Mouse (Mus musculus) CD4-positive helper T cell, adult 2 months (primary cell): ENCODE results near the gene Map3k19.

Experiments used
- DNase-seq: peaks from one replicate; pipeline ENCODE4 v3.0.0-alpha.2; 2012; ENCODE audit warnings: low read depth, missing footprints, low spot score

The Map3k19 gene

GRCm38 (mm10) chr1:127796752-127797151 is 58.1 kb downstream of the Map3k19 start:
- DNase-seq = no peak

- peak; percentile 88 for DNase-seq
Measured at GRCm38 (mm10) chr1:127796341-127796740, 58.5 kb downstream of the Map3k19 start.

GRCm38 (mm10) chr1:127795087-127795769 is 59.6 kb downstream of the Map3k19 start:
- no peak for DNase-seq

GRCm38 (mm10) chr1:127793459-127793858 is 61.4 kb downstream of the Map3k19 start:
- no peak for DNase-seq

- no peak for DNase-seq
Measured at GRCm38 (mm10) chr1:127788943-127789342, 65.9 kb downstream of the Map3k19 start.

GRCm38 (mm10) chr1:127785882-127786281 is 68.9 kb downstream of the Map3k19 start:
- DNase-seq = no peak

- no peak for DNase-seq
Measured at GRCm38 (mm10) chr1:127783862-127784261, 71.0 kb downstream of the Map3k19 start.

- DNase-seq = no peak
Measured at GRCm38 (mm10) chr1:127780849-127781248, 74.0 kb downstream of the Map3k19 start.

GRCm38 (mm10) chr1:127780142-127780541 is 74.7 kb downstream of the Map3k19 start:
- no peak for DNase-seq

- DNase-seq = no peak
Measured at GRCm38 (mm10) chr1:127778611-127779010, 76.2 kb downstream of the Map3k19 start.

GRCm38 (mm10) chr1:127776246-127776645 is 78.6 kb downstream of the Map3k19 start:
- DNase-seq = no peak

GRCm38 (mm10) chr1:127775206-127775720 is 79.6 kb downstream of the Map3k19 start:
- no peak for DNase-seq

- DNase-seq = peak; percentile 62
Measured at GRCm38 (mm10) chr1:127774501-127774880, 80.3 kb downstream of the Map3k19 start.

GRCm38 (mm10) chr1:127773803-127774500 is 80.9 kb downstream of the Map3k19 start, which contains the start of gene Ccnt2:
Gene Ccnt2, plus strand, starts transcription at chr1:127774164.
- peak; percentile 100 for DNase-seq

- DNase-seq = no peak
Measured at GRCm38 (mm10) chr1:127773198-127773802, 81.5 kb downstream of the Map3k19 start.

GRCm38 (mm10) chr1:127766741-127767140 is 88.1 kb downstream of the Map3k19 start:
- DNase-seq = no peak

- DNase-seq = no peak
Measured at GRCm38 (mm10) chr1:127765468-127765867, 89.4 kb downstream of the Map3k19 start.
